Mouse (Mus musculus) testis, adult 2 months (tissue): ENCODE measurements at regions not wholly inside any gene's neighbourhood (a gene's known extent, or its start where the extent isn't known, plus 50 kb on each side); places are given as distances from the start of the nearest gene placed in this dataset.

Source experiments
- H3K27ac ChIP-seq: fragments of 200-500 bp; 2 replicates; pipeline ENCODE4 v1.5.1; 2012; ENCODE audit warnings: low read depth, low read length; ENCODE audit not compliant: control insufficient read depth, insufficient read depth
- H3K27me3 ChIP-seq: fragments of 200-500 bp; 2 replicates; pipeline ENCODE4 v1.6.1; 2012; ENCODE audit warnings: mild to moderate bottlenecking, low read length, moderate library complexity; ENCODE audit not compliant: control insufficient read depth, insufficient read depth
- H3K36me3 ChIP-seq: fragments of 200-500 bp; 2 replicates; pipeline ENCODE4 v1.6.1; 2012; ENCODE audit warnings: mild to moderate bottlenecking, low read length; ENCODE audit not compliant: control insufficient read depth, insufficient read depth
- H3K4me1 ChIP-seq: fragments of 200-500 bp; 2 replicates; pipeline ENCODE4 v1.6.1; 2012; ENCODE audit warnings: low read length; ENCODE audit not compliant: control insufficient read depth, insufficient read depth
- H3K4me3 ChIP-seq: fragments of 200-500 bp; 2 replicates; pipeline ENCODE4 v1.5.1; 2012; ENCODE audit warnings: low read depth, mild to moderate bottlenecking, low read length, moderate library complexity, mixed read lengths; ENCODE audit not compliant: control insufficient read depth
- CTCF ChIP-seq: fragments of 200-500 bp; IDR thresholded peaks from 2 replicates; pipeline ENCODE4 v1.5.1; 2012; ENCODE audit warnings: low read depth, mild to moderate bottlenecking, inconsistent platforms, low read length, moderate library complexity; ENCODE audit not compliant: control insufficient read depth, insufficient read depth, insufficient replicate concordance
- POLR2A ChIP-seq: fragments of 200-500 bp; IDR thresholded peaks from 2 replicates; pipeline ENCODE4 v1.6.1; 2012; ENCODE audit warnings: low read depth, mild to moderate bottlenecking, inconsistent platforms, low read length, moderate library complexity; ENCODE audit not compliant: control insufficient read depth

DNA sequence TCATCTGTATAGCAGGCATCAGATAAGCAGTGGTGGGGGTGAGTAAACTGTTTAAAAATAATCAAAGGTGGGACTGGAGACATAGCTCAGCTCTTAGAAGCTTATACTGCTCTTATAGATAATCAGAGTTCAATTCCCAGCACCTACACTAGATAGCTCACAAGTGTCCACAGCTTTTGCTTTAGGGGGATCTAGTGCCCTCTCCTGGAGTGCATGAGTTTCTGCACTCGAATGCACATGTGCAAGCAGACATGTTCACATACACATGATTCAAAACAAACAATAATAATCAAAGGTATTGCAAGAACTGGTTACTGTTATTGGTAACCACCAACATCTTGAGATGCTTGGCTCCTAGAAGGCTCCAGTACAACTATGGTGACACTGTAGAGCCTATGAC, 343.3 kb downstream of the Gpam start:
- H3K4me1 ChIP-seq = no peaks in the 10 kb centered on the region
- no peaks in the 10 kb centered on the region for H3K36me3 ChIP-seq
- no peak overlapping the region for H3K4me3 ChIP-seq
- H3K27me3 ChIP-seq = no peaks in the 10 kb centered on the region
- TF ChIP-seq CTCF = no peak
- H3K27ac ChIP-seq = no peak overlapping the region

DNA sequence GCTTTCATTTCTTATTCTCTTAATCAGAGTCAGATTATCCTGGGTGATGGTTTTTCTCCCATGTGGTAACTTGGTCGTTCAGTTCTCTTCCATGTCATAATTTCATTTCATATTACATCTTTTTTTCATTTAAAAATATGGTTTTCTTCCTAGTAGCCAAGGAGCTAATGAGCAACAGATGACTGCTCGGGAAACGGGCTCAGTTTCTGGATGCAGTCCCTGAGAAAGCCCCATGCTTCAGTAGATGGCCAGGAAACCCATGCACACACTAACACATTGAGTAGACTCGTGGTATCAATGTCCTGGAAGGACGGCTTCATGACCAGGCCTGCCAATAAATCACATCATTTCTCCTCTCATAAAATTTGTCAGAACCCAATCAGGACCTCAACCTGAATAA, 369.3 kb downstream of the Gpam start:
- no peak overlapping the region for H3K27ac ChIP-seq
- no peaks in the 10 kb centered on the region for H3K36me3 ChIP-seq
- no peaks in the 10 kb centered on the region for H3K27me3 ChIP-seq
- no peak overlapping the region for H3K4me3 ChIP-seq
- no peaks in the 10 kb centered on the region for H3K4me1 ChIP-seq
- TF ChIP-seq POLR2A = no peak
- no peak for TF ChIP-seq CTCF

DNA sequence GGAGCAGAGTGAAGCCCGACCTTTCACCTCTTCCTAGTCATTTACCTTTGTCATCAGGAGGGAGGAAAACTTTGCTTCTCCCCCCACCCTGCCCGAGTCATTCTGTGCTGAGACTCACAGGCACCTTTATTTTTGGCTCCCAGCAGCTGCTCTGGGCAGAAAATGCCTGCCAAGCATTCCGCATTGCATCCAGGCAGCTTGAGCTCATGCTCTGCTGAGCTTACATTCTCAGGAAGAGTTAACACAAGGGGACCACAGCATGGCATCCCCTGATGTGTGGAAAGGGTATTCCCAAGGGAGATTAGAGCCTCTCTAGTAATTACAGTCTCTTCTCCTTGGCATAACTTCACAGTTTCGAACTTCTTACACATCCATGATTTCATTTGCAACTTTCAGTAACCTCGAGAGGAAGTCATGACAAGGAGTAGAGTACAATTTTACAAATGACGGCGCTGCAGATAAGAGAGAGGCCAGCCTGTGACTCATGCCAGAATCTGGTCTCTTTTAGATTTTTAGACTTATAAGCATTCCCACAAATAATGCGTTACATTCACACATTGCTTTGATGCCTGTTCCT, 370.3 kb downstream of the Gpam start:
- Histone ChIP-seq H3K36me3 (no peaks in the 10 kb centered on the region), H3K4me3 (no peak overlapping the region), H3K27me3 (no peaks in the 10 kb centered on the region), H3K27ac (no peak overlapping the region), H3K4me1 (no peaks in the 10 kb centered on the region)
- TF ChIP-seq CTCF (no peak), POLR2A (no peak)

DNA sequence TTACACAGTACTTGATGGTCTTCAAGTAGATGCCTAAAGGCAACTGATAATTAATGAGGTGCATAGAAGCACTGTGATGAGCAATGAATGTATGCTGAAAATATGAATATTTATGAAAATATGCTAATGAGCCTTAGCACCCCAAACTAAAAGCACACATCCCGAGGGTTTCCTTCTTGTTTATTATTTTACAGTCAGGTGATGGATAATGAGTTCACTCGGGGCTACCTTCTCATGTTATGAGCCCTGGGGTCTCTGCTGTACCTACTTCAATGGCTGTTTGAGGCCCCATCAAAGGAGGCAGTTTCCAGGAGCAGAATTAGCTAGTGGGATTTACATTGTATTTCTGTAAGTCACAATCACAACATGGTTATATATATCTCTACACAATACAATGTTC, 371.6 kb downstream of the Gpam start:
- H3K4me3 ChIP-seq = no peak overlapping the region
- no peaks in the 10 kb centered on the region for H3K27me3 ChIP-seq
- no peaks in the 10 kb centered on the region for H3K4me1 ChIP-seq
- no peak for TF ChIP-seq CTCF
- TF ChIP-seq POLR2A = no peak
- no peaks in the 10 kb centered on the region for H3K36me3 ChIP-seq
- H3K27ac ChIP-seq = no peak overlapping the region

DNA sequence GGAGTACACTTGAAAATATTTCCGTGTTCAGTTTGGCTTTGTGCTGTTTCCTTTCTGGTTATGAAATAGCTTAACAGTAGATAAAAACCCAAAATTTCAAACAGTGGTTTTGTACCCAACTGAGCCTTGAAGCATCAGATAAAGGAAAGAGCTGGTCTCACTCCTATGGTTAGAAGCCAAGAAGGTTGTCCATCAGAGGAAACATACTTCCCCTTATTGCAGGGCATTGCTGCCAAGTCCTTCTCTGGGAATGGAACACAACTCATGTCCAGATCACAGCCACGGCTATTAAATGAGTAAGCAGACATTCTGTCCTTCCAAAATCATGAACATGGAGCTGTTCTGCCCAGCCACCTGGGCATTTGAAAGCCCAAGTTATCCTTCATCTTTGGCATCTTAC, 393.1 kb downstream of the Gpam start:
- no peak overlapping the region for H3K4me3 ChIP-seq
- TF ChIP-seq CTCF (no peak), POLR2A (no peak)
- no peaks in the 10 kb centered on the region for H3K4me1 ChIP-seq
- H3K27ac ChIP-seq = no peak overlapping the region
- H3K27me3 ChIP-seq = no peaks in the 10 kb centered on the region
- H3K36me3 ChIP-seq = no peaks in the 10 kb centered on the region

DNA sequence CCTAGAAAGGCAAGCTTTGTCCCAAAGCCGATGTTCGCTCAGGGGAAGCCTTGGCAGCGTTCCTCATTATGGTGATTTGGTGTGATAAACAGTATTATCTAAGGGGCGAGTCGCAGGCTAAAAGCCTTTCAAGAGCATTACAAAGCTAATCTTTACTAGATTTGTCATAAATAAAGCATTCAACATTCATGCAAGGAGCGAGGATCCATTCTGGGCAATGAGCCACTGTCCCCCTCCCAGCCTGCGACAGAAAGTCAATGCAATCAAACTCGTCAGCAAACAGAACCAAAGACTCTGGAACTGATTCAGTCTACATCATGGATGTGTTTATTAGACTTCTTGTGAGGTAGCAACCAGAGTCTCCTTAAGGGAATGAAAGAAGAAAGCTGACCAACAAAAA, 395.3 kb downstream of the Gpam start:
- H3K4me1 ChIP-seq = no peaks in the 10 kb centered on the region
- H3K4me3 ChIP-seq = no peak overlapping the region
- TF ChIP-seq POLR2A (no peak), CTCF (no peak)
- H3K27me3 ChIP-seq = no peaks in the 10 kb centered on the region
- no peaks in the 10 kb centered on the region for H3K36me3 ChIP-seq
- no peak overlapping the region for H3K27ac ChIP-seq

DNA sequence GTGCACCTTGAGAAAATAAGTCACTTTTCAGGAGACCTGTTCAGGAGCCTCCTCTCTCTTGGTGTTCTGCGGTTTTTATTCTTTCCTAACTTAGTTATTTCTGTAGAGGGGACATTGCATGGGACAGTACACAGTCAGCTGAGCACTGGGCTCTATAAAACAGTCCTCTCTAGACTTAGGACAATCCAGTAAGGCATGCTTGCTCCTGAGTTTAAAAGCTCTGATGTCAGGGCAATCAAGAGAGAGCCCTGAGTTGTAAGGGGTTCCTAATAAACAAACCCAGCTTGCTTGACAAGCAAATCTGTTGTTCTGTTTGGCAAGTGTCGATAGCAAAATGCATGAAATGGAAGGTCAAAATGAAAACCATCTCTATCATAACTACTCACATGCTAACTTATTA, 395.7 kb downstream of the Gpam start:
- Histone ChIP-seq H3K4me3 (no peak overlapping the region), H3K4me1 (no peaks in the 10 kb centered on the region), H3K36me3 (no peaks in the 10 kb centered on the region), H3K27ac (no peak overlapping the region), H3K27me3 (no peaks in the 10 kb centered on the region)
- no peak for TF ChIP-seq CTCF
- TF ChIP-seq POLR2A = no peak

DNA sequence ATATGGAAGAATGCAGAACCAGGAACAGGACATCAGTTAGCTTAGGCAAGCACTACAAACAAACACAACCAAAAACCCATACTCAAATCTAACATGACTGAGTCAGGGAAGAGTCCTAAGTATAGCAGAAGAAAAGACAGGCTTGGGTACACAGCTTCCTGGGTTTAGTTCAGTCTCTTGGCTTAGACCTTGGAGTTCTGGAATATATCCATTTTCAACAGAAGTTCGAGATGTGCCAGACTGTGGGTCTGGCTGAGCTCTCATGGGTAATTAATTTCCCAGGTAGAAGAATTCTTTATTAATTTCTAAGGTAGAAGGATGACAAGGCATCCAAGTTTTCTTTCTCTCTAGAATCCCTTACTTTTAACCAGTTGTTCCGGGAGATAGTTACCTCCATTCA, 396.2 kb downstream of the Gpam start:
- TF ChIP-seq POLR2A = no peak
- no peak for TF ChIP-seq CTCF
- no peaks in the 10 kb centered on the region for H3K27me3 ChIP-seq

More for the DNA sequence above, 396.2 kb downstream of the Gpam start:
- H3K36me3 ChIP-seq = no peaks in the 10 kb centered on the region
- H3K4me3 ChIP-seq = no peak overlapping the region
- no peaks in the 10 kb centered on the region for H3K4me1 ChIP-seq
- H3K27ac ChIP-seq = no peak overlapping the region
